Mouse (Mus musculus) heart, postnatal 0 days (tissue): ENCODE results near the gene Ttc6.

ENCODE experiments used
- CTCF ChIP-seq: IDR thresholded peaks from 2 replicates; pipeline ENCODE4 v1.5.1; 2016; ENCODE audit warnings: antibody characterized with exemption, control low read depth, low read depth
- EP300 ChIP-seq: IDR thresholded peaks from 2 replicates; pipeline ENCODE4 v1.6.1; 2016; ENCODE audit warnings: antibody characterized with exemption, low read depth

GRCm38 (mm10) chr12:57571773-57572172 lies 7.9 kb downstream of the Ttc6 start:
- TF ChIP-seq CTCF, result no peak
- no peak for TF ChIP-seq EP300
